Comparison of ENCODE assay signal across 14 mouse cellular contexts in genomic region chr19:42321936-42322335, GRCm38 (mm10).
"Had no signal": no experiment of that assay in that cellular context is flagged by ENCODE, and none has a peak within 500 bp of the region (broad histone marks: within the 10 kb centered on the region; RNA-seq: fewer than 3 reads in every experiment).

No protein-coding gene starts in this region.

- ATAC-seq: midbrain, embryonic 15.5 days had no signal

- H3K4me1 ChIP-seq: stomach, embryonic 15.5 days had no signal

- H3K9me3 ChIP-seq: midbrain, embryonic 10.5 days; midbrain, embryonic 12.5 days; midbrain, embryonic 15.5 days; neural tube, embryonic 12.5 days; stomach, embryonic 15.5 days had no signal

- H3K9ac ChIP-seq: lung, embryonic 14.5 days; midbrain, embryonic 12.5 days; midbrain, embryonic 15.5 days; neural tube, embryonic 12.5 days; stomach, embryonic 15.5 days had no signal

- H3K27ac ChIP-seq: midbrain, embryonic 12.5 days; midbrain, embryonic 15.5 days; neural tube, embryonic 12.5 days; stomach, embryonic 15.5 days; stomach, postnatal 0 days had no signal

- DNase-seq: lung, adult 18-20 months; lung, embryonic 14.5 days; lung, postnatal 10 days; lung, postnatal 4 days; right cerebral cortex, postnatal 14 days; thymus, adult 2 months; thymus, postnatal 25 days; thymus, postnatal 4 days had no signal

- H3K36me3 ChIP-seq: midbrain, embryonic 10.5 days; midbrain, embryonic 12.5 days; midbrain, embryonic 15.5 days; neural tube, embryonic 12.5 days; stomach, embryonic 15.5 days had no signal

- H3K4me3 ChIP-seq: midbrain, embryonic 10.5 days; midbrain, embryonic 12.5 days; midbrain, embryonic 15.5 days; neural tube, embryonic 12.5 days; stomach, embryonic 15.5 days had no signal

- H3K27me3 ChIP-seq: midbrain, embryonic 15.5 days; neural tube, embryonic 12.5 days had no signal

- H3K4me2 ChIP-seq: lung, embryonic 14.5 days; midbrain, embryonic 12.5 days; midbrain, embryonic 15.5 days; neural tube, embryonic 12.5 days; stomach, embryonic 15.5 days had no signal
